ENCODE assay signal across 18 mouse cellular contexts in the genomic region with DNA sequence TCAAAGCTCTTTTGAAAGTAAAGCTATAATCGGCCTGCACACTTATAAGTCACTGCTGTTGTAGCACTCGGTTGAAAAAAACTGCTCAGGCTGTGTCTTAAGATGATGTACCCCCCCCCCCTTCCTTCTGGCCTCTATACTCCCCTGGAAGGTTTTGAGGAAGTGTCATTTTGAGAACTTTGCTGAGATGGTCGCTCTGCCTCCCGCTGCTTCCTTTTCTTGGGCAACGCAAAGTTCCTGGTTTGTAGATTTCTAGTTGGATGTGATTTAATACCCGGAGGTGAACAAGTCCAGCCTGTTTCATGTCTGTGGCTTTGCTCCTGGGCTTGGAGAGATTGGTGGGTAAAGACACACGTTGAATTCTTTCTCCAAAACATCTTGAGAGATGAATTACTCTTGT. TPM values are rescaled to one million over a fixed set of nuclear protein-coding genes. Genes with fewer than 3 reads are reported as not detected.
DNase-seq lines count a peak whose midpoint lies in the region; ATAC-seq lines count a peak whose summit lies in the region.
"Had no signal": no experiment of that assay in that cellular context is flagged by ENCODE, and none has a peak within 500 bp of the region (broad histone marks: within the 10 kb centered on the region; RNA-seq: fewer than 3 reads in every experiment).

No protein-coding gene starts in this region.

- no peaks in the 10 kb centered on the region for H3K36me3 ChIP-seq in midbrain, embryonic 15.5 days (replicated peaks)
- H3K36me3 ChIP-seq in midbrain, embryonic 10.5 days: peaks cover 14% of the 10 kb centered on the region
- H3K36me3 ChIP-seq: hindbrain, embryonic 13.5 days; lung, embryonic 15.5 days had no signal

- no peaks in the 10 kb centered on the region for H3K9me3 ChIP-seq in midbrain, embryonic 15.5 days
- no peaks in the 10 kb centered on the region for H3K9me3 ChIP-seq in midbrain, embryonic 10.5 days (replicated peaks)
- H3K9me3 ChIP-seq: embryonic facial prominence, embryonic 12.5 days; forebrain, embryonic 13.5 days; hindbrain, embryonic 13.5 days; lung, embryonic 15.5 days had no signal

- H3K27me3 ChIP-seq in midbrain, embryonic 15.5 days (replicated peaks): no peaks in the 10 kb centered on the region
- no peaks in the 10 kb centered on the region for H3K27me3 ChIP-seq in midbrain, embryonic 10.5 days (ENCODE audit: low read depth, poor library complexity, severe bottlenecking)
- H3K27me3 ChIP-seq: embryonic facial prominence, embryonic 12.5 days; forebrain, embryonic 13.5 days; lung, embryonic 15.5 days; Patski had no signal

- H3K4me3 ChIP-seq in midbrain, embryonic 15.5 days: no peak overlapping the region
- no peak overlapping the region for H3K4me3 ChIP-seq in midbrain, embryonic 10.5 days
- H3K4me3 ChIP-seq: embryonic facial prominence, embryonic 12.5 days; forebrain, embryonic 13.5 days; hindbrain, embryonic 13.5 days; lung, embryonic 15.5 days had no signal

- H3K9ac ChIP-seq in midbrain, embryonic 15.5 days: no peak overlapping the region
- H3K9ac ChIP-seq: embryonic facial prominence, embryonic 12.5 days; forebrain, embryonic 13.5 days; hindbrain, embryonic 13.5 days; lung, embryonic 15.5 days had no signal

- no peak for ATAC-seq in midbrain, embryonic 15.5 days (replicated peaks)
- peak; percentile 80 for ATAC-seq in common myeloid progenitor, adult 5-6 weeks (replicated peaks; ENCODE audit: low read depth, poor library complexity, severe bottlenecking)
- ATAC-seq in megakaryocyte progenitor cell, adult 5-6 weeks (replicated peaks; ENCODE audit: poor library complexity): peak; percentile 85
- ATAC-seq: forebrain, embryonic 13.5 days; Patski had no signal

- intact Hi-C loops in left cerebral cortex, postnatal 14 days (cut with DNase I): no loop called here

- peak overlapping the region; percentile 44; the same call in 1 of the 2 replicates for H3K27ac ChIP-seq in midbrain, embryonic 15.5 days
- no peak overlapping the region for H3K27ac ChIP-seq in midbrain, embryonic 10.5 days (replicated peaks)
- H3K27ac ChIP-seq: embryonic facial prominence, embryonic 12.5 days; forebrain, embryonic 13.5 days; hindbrain, embryonic 13.5 days; lung, embryonic 15.5 days had no signal

- H3K4me1 ChIP-seq in midbrain, embryonic 15.5 days: peaks cover 60% of the 10 kb centered on the region
- H3K4me1 ChIP-seq in midbrain, embryonic 10.5 days: peaks cover 68% of the 10 kb centered on the region

- DNase-seq in midbrain, embryonic 10.5 days (ENCODE audit: low spot score): no peak
- no peak for DNase-seq in layer of hippocampus, postnatal 36 days
- DNase-seq in left cerebral cortex, adult 18-20 months (ENCODE audit: low spot score in 2 of 2): no peak
- no peak for DNase-seq in left cerebral cortex, postnatal 14 days (ENCODE audit: low spot score in 2 of 2)
- DNase-seq: adrenal gland, postnatal 36 days; cerebellum, postnatal 25 days; kidney, adult 11 months; kidney, postnatal 25 days; liver had no signal

- H3K4me2 ChIP-seq in midbrain, embryonic 15.5 days: no peak overlapping the region
- H3K4me2 ChIP-seq: embryonic facial prominence, embryonic 12.5 days; forebrain, embryonic 13.5 days; hindbrain, embryonic 13.5 days; lung, embryonic 15.5 days had no signal

- WGBS in midbrain, embryonic 15.5 days: 66% methylated on average over 7 of the region's 7 CpGs
- 89% methylated on average over 7 of the region's 7 CpGs for WGBS in midbrain, embryonic 10.5 days

RNA-seq across cellular contexts. Expression of a gene that starts 33.2 kb away (rescaled TPM):
- 729 and 759 TPM in 2 replicates for polyA plus RNA-seq in midbrain, embryonic 15.5 days (2015; fragmentation: Nextera tagmentation; extraction: Ambion mirVana)
- 180 and 255 TPM in 2 replicates for polyA plus RNA-seq in midbrain, embryonic 10.5 days (2016; fragmentation: Nextera tagmentation; extraction: Ambion mirVana)
- total RNA-seq in common myeloid progenitor, adult 5-6 weeks (2017): 1.7 and 2.1 TPM in 2 replicates
- 3.6 and 6.2 TPM in 2 replicates for total RNA-seq in megakaryocyte progenitor cell, adult 5-6 weeks (2015)
- 0.37 and 0.71 TPM in 2 replicates for total RNA-seq in megakaryocyte progenitor cell, adult 5-6 weeks (2017)
- 10 to 100 TPM; 12.2 to 13.1 TPM for total RNA-seq in layer of hippocampus, postnatal 36 days (2021)
- total RNA-seq in left cerebral cortex, adult 18-20 months (2021): 1 to 10 TPM; 7.4 to 8.9 TPM
- 10 to 100 TPM; 12.4 to 13.6 TPM for total RNA-seq in left cerebral cortex, postnatal 14 days (2021)
- total RNA-seq: CH12.LX had no signal
